Mouse (Mus musculus): ENCODE measurements at regions not wholly inside any gene's neighbourhood (a gene's known extent, or its start where the extent isn't known, plus 50 kb on each side); places are given as distances from the start of the nearest gene placed in this dataset.

GRCm38 (mm10) chr7:130073388-130073787 is 446.8 kb downstream of the Ate1 start:
- in situ Hi-C loops (cut with MboI; ENCODE audit: low pct_unique_long_range_greater_than_20kb in 1 of 2, low sequenced_read_pairs in 2 of 2, unreplicated experiment in 1 of 2) = no loop called here

- in situ Hi-C loops (cut with MboI; ENCODE audit: low pct_unique_long_range_greater_than_20kb in 1 of 2, low sequenced_read_pairs in 2 of 2, unreplicated experiment in 1 of 2) = no loop called here
Measured at GRCm38 (mm10) chr7:130073890-130074819, 446.0 kb downstream of the Ate1 start.

- in situ Hi-C loops (cut with MboI; ENCODE audit: low pct_unique_long_range_greater_than_20kb in 1 of 2, low sequenced_read_pairs in 2 of 2, unreplicated experiment in 1 of 2) = no loop called here
Measured at GRCm38 (mm10) chr7:130082662-130083061, 437.5 kb downstream of the Ate1 start.

DNA sequence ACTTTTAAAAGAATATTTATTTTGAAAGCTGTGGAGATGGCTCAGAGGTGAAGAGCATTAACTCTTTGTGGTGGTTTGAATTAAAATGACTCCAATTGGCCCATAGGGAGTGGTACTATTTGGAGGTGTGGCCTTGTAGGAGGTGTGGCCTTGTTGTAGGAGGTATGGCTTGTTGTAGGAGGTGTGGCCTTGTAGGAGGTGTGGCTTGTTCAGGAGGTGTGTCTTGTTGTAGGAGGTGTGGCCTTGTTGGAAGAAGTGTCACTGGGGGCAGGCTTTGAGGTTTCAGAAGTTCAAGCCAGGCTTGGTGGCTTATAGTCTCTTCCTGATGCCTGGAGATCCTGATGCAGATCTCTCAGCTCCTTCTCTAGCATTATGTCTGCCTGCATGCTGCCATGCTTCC is 434.5 kb downstream of the Ate1 start:
- in situ Hi-C loops (cut with MboI; ENCODE audit: low pct_unique_long_range_greater_than_20kb in 1 of 2, low sequenced_read_pairs in 2 of 2, unreplicated experiment in 1 of 2) = no loop called here

DNA sequence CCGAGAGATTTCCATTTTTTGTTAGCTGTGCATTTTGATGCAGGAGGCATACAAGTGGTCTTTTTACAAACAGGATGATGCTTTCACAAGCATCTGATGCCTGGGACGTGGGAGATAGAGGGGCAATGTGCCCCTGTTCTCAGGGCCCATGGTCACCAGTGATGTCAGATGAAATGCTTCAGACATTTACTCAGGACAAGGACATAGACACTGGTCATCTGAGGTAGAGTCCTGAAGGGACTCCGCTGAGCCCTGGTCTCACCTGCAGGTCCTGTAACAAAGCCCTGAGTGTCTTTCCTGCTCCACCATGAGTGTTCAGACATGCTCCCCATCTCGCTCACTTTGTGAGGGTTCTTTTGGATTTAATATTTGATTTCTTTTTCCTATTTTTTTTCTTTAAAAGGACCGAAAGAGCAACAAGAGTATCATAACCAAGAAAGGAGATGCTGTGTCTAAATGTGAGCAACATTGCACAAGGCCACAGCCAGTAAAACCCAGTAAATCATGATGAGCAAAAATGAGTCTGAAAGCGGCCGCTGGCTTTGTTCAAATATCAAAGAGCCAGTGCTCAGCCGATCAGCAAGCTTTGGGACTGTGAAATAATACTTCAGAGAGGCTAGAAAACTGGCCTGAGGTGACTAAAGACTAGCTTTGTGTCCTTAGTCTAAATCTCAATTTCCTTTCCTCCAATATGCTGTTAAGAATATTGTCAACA is 430.1 kb downstream of the Ate1 start:
- in situ Hi-C loops (cut with MboI; ENCODE audit: low pct_unique_long_range_greater_than_20kb in 1 of 2, low sequenced_read_pairs in 2 of 2, unreplicated experiment in 1 of 2) = no loop called here

GRCm38 (mm10) chr7:130091942-130092341 is 428.2 kb downstream of the Ate1 start:
- in situ Hi-C loops (cut with MboI; ENCODE audit: low pct_unique_long_range_greater_than_20kb in 1 of 2, low sequenced_read_pairs in 2 of 2, unreplicated experiment in 1 of 2) = no loop called here

GRCm38 (mm10) chr7:130095141-130095540 is 425.0 kb downstream of the Ate1 start:
- in situ Hi-C loops (cut with MboI; ENCODE audit: low pct_unique_long_range_greater_than_20kb in 1 of 2, low sequenced_read_pairs in 2 of 2, unreplicated experiment in 1 of 2) = no loop called here

DNA sequence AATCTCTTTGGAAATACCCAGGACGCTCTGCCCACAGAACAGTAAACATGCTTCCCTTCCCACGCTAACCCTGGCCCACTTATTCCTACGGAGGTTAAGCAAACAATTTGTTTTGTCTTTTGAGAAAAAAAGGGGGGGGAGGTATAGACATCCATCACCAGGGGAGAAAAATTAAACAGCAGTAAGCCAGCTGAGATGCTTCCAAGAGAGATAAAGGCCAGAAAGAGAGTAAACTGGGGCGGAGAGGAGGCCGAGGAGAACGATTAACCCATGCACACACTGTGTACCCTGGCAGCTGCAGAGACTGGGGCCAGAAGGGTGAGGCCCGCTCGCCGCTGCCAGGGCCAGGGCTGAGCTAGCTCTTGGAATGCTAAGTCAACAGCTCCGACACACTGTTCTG is 421.6 kb downstream of the Ate1 start:
- in situ Hi-C loops (cut with MboI; ENCODE audit: low pct_unique_long_range_greater_than_20kb in 1 of 2, low sequenced_read_pairs in 2 of 2, unreplicated experiment in 1 of 2) = no loop called here

GRCm38 (mm10) chr7:130102671-130103070 is 417.5 kb downstream of the Ate1 start:
- in situ Hi-C loops (cut with MboI; ENCODE audit: low pct_unique_long_range_greater_than_20kb in 1 of 2, low sequenced_read_pairs in 2 of 2, unreplicated experiment in 1 of 2) = no loop called here

- in situ Hi-C loops (cut with MboI; ENCODE audit: low pct_unique_long_range_greater_than_20kb in 1 of 2, low sequenced_read_pairs in 2 of 2, unreplicated experiment in 1 of 2) = no loop called here
Measured at GRCm38 (mm10) chr7:130106961-130107360, 413.2 kb downstream of the Ate1 start.

GRCm38 (mm10) chr7:130108362-130108761 is 411.8 kb downstream of the Ate1 start:
- in situ Hi-C loops (cut with MboI; ENCODE audit: low pct_unique_long_range_greater_than_20kb in 1 of 2, low sequenced_read_pairs in 2 of 2, unreplicated experiment in 1 of 2) = no loop called here
